Mouse (Mus musculus): ENCODE measurements at regions not wholly inside any gene's neighbourhood (a gene's known extent, or its start where the extent isn't known, plus 50 kb on each side); places are given as distances from the start of the nearest gene placed in this dataset.

- DNase-seq, result no peak
Measured at GRCm38 (mm10) chr3:6532366-6532765, 87.9 kb downstream of the 1700008P02Rik start.

- DNase-seq, result no peak
Measured at GRCm38 (mm10) chr3:6525987-6526386, 94.3 kb downstream of the 1700008P02Rik start.

- DNase-seq, result no peak
Measured at GRCm38 (mm10) chr3:6525173-6525572, 95.1 kb downstream of the 1700008P02Rik start.

- peak; percentile 74 for DNase-seq
Measured at GRCm38 (mm10) chr3:6511351-6511750, 108.9 kb downstream of the 1700008P02Rik start.

- no peak for DNase-seq
Measured at GRCm38 (mm10) chr3:6504136-6504535, 116.1 kb downstream of the 1700008P02Rik start.

GRCm38 (mm10) chr3:6484041-6484440, 136.2 kb downstream of the 1700008P02Rik start:
- DNase-seq, result no peak

GRCm38 (mm10) chr3:6481610-6482009, 138.6 kb downstream of the 1700008P02Rik start:
- DNase-seq, result no peak

Measured in adrenal gland, postnatal 10 days (tissue).